Mouse (Mus musculus) C2C12 (cell line): ENCODE data around the gene Chrne. TPM values are rescaled to one million over a fixed set of nuclear protein-coding genes. Genes with fewer than 3 reads are reported as not detected.

Experiments
- H3K27me3 ChIP-seq: one replicate; pipeline ENCODE4 v1.6.1; 2011; ENCODE audit not compliant: control insufficient read depth, insufficient read depth, insufficient read length
- H3K36me3 ChIP-seq: one replicate; pipeline ENCODE4 v1.6.1; 2011; ENCODE audit not compliant: control insufficient read depth, insufficient read depth
- H3K4me3 ChIP-seq: one replicate; pipeline ENCODE4 v1.5.1; 2011; ENCODE audit warnings: mild to moderate bottlenecking, control low read depth; ENCODE audit not compliant: poor library complexity, insufficient read depth, severe bottlenecking
- H3K79me2 ChIP-seq: one replicate; pipeline ENCODE4 v1.6.1; 2011; ENCODE audit not compliant: control insufficient read depth, insufficient read depth
- H3K79me3 ChIP-seq: one replicate; pipeline ENCODE4 v1.6.1; 2011; ENCODE audit warnings: low read depth, control low read depth
- H3ac ChIP-seq: one replicate; pipeline ENCODE3; 2011; ENCODE audit warnings: low read depth; ENCODE audit not compliant: control insufficient read depth, insufficient read length
- CEBPB ChIP-seq: IDR thresholded peaks from one replicate; pipeline ENCODE4 v1.6.1; 2011; ENCODE audit warnings: low read depth, mild to moderate bottlenecking, control low read depth, moderate library complexity
- CTCF ChIP-seq: IDR thresholded peaks from one replicate; pipeline ENCODE4 v1.5.1; 2011; ENCODE audit not compliant: control insufficient read depth, insufficient read depth, insufficient read length
- FOSL1 ChIP-seq: IDR thresholded peaks from one replicate; pipeline ENCODE4 v1.8.0; 2011; ENCODE audit warnings: mild to moderate bottlenecking, low read length; ENCODE audit not compliant: poor library complexity, insufficient read depth, severe bottlenecking
- MAX ChIP-seq: IDR thresholded peaks from one replicate; pipeline ENCODE4 v1.6.1; 2011; ENCODE audit warnings: mild to moderate bottlenecking, control low read depth
- MYOD1 ChIP-seq: IDR thresholded peaks from one replicate; pipeline ENCODE4 v1.6.1; 2011; ENCODE audit warnings: low read depth; ENCODE audit not compliant: control insufficient read depth, insufficient read length
- MYOG ChIP-seq: IDR thresholded peaks from one replicate; pipeline ENCODE4 v1.6.1; 2011; ENCODE audit not compliant: control insufficient read depth, insufficient read length; ENCODE audit errors: extremely low read depth
- USF1 ChIP-seq: IDR thresholded peaks from one replicate; pipeline ENCODE4 v1.6.1; 2011; ENCODE audit warnings: low read depth, mild to moderate bottlenecking, control low read depth, moderate library complexity
- polyA plus RNA-seq: library from polyadenylated mRNA; unstranded; fragments of >200 nt; fragmentation: generic; extraction: Trizol; gene quantifications from one replicate; pipeline ENCODE4 v1.2.1, GENCODE M21; 2012; ENCODE audit warnings: missing spikeins

Gene Chrne
- polyA plus RNA-seq, 1 experiment, result 0.08 TPM

DNA sequence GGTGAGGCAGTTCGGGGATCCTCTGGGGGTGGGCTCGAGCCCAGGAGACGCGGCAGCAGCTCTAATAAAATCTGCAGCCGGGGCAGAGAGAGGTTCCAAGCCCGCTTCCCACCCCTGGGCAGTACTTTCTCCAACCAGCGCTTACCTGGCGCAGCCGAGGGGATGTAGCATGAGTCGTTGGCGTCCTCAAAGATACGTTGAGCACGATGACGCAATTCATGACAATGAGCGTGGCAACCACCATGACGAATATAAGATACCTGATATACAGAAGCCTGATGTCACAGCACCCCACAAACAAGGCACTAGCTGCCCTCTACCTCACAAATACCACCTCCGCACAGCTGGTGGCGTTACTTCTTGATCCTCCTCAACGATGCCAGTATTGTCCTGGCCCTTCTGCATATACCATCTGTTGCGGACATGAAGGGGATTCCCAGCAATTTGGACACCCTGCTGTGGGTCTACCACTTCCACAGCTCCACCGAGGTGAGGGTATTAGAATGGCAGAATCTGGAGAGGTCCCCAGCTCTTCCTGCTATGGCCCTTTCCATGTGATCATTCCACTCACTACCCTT lies 3.4 kb downstream of the Chrne start, which contains the start of gene 4930544D05Rik:
TSS of gene 4930544D05Rik (plus strand) at position 333 of the 578 bp plus-strand sequence.
- peaks cover 29% of the 10 kb centered on the region for H3K36me3 ChIP-seq
- H3K79me2 ChIP-seq, result no peaks in the 10 kb centered on the region
- H3K27me3 ChIP-seq, result no peaks in the 10 kb centered on the region
- TF ChIP-seq CEBPB, result peak; percentile 29
- no peak for TF ChIP-seq MYOD1
- no peak for TF ChIP-seq MAX
- H3ac ChIP-seq, result no peak within 1 kb of the TSS
- H3K79me3 ChIP-seq, result no peaks in the 10 kb centered on the region
- no peak within 1 kb of the TSS for H3K4me3 ChIP-seq

DNA sequence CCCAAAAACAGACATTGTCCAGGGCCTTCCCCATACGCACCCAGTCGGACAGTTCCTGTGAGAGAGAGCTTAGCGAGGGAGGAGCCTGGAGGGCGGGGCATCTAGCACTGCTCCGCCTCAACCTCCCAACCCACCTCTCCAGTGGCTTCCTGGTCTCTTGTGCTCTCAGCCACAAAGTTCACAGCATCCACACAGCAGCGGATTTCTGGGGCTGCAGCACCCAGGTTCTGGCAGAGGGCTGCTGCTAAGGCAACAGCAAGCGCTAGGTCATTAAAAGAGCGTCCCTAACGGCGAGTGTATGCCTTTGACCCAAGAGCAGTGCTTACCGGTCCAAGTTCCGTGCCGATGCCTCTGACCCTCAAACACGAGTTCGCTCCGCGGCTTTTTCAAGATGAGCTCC lies 3.9 kb downstream of the Chrne start:
- H3K4me3 ChIP-seq, result no peak overlapping the region
- no peaks in the 10 kb centered on the region for H3K27me3 ChIP-seq
- TF ChIP-seq USF1 (no peak), CTCF (no peak), MYOD1 (no peak), MAX (no peak), MYOG (no peak), CEBPB (no peak), FOSL1 (no peak)
- no peaks in the 10 kb centered on the region for H3K79me2 ChIP-seq
- H3ac ChIP-seq, result no peak overlapping the region
- H3K79me3 ChIP-seq, result no peaks in the 10 kb centered on the region
- H3K36me3 ChIP-seq, result peaks cover 34% of the 10 kb centered on the region

DNA sequence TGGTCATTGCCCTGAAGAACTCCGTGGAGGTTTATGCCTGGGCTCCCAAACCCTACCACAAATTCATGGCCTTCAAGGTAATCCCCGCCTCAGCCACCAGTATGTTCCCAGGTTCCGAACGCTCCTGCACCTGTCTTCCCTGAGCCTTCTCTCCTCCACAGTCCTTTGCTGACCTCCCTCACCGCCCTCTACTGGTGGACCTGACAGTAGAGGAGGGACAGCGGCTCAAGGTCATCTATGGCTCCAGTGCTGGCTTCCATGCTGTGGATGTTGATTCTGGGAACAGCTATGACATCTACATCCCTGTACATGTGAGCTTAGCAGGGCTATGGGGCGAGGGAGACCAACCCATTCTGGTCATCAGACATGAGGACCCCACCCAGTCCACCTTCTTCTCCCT lies 6.5 kb downstream of the Chrne start:
- Histone ChIP-seq H3ac (no peak overlapping the region), H3K79me3 (no peaks in the 10 kb centered on the region), H3K4me3 (no peak overlapping the region), H3K79me2 (no peaks in the 10 kb centered on the region), H3K36me3 (peaks cover 59% of the 10 kb centered on the region), H3K27me3 (no peaks in the 10 kb centered on the region)
- TF ChIP-seq CTCF, result peak; percentile 2
- no peak for TF ChIP-seq CEBPB

DNA sequence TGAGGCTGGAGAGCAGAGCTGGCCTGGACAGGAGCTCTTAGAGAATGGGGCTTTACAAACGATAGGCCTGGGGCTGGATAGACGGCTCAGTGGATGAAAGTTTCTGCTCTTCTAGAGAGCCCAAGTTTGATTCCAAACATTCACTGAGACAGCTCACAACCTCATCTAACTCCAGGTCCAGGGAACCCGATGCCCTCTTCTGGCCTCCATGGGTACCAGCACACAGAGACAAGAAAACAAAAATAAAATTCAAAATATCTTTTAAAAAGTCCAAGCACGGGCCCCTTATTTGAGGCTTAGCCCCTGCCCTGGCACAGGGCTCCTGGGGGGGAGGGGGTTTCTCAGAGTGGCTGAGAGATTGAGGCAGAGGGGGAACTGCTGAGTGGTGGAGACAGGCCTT lies 8.3 kb downstream of the Chrne start:
- Histone ChIP-seq H3K79me3 (no peaks in the 10 kb centered on the region), H3ac (no peak overlapping the region), H3K79me2 (no peaks in the 10 kb centered on the region), H3K4me3 (no peak overlapping the region), H3K27me3 (no peaks in the 10 kb centered on the region), H3K36me3 (peaks cover 74% of the 10 kb centered on the region)
- no peak for TF ChIP-seq CTCF
- no peak for TF ChIP-seq MYOD1
- TF ChIP-seq USF1, result no peak
- TF ChIP-seq MAX, result no peak
- no peak for TF ChIP-seq FOSL1
- no peak for TF ChIP-seq MYOG
- no peak for TF ChIP-seq CEBPB

DNA sequence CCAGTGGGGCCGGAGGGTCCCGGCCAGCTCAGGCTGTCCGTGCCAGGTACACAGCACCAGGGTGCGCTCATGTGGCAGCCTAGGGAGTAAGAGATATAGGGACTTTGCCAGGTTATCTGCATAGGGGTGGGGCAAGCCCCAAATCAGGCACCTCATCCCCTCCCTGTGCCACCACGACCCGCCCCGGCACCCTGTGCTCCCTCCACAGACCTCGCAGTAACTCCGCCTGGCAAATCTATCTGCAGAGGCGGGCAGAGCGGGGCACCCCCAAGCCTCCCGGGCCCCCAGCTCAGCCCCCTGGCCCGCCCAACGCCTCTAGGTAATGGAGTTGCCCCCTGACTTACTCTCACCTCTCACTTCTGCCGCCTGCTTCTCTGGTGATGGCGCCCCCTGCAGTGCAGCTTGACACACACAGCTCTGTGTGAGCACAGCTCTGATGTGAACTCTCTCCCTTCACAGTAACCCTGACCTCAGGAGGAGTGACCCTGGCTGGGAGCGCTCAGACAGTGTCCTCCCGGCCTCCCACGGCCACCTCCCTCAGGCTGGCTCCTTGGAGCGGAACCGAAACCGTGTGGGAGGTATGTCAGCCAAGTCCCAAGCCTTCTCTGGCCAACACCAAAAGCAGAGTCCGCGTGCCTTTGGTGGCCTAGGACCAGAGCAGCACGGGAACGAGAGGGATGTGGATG lies 10.5 kb downstream of the Chrne start:
- H3ac ChIP-seq, result no peak overlapping the region
- TF ChIP-seq CTCF (peak; percentile 32), FOSL1 (no peak)
- H3K4me3 ChIP-seq, result no peak overlapping the region

DNA sequence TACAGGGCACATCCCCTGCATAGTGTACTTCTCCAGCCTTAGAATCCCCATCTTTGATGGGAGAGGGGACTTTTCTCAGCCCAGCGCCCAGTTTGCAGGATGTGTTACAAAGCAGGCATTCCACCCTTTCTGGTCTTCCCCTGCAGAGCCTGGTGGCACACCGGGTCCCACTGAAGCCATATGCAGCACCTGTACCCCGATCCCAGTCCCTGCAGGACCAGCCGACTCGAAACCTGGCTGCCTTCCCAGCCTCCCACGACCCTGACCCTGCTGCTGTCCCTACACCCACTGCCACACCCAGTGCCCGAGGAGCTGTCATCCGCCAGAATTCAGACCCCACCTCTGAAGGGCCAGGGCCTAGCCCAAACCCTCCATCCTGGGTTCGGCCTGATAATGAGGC lies 11.4 kb downstream of the Chrne start:
- Histone ChIP-seq H3K36me3 (peaks cover 83% of the 10 kb centered on the region), H3K79me3 (no peaks in the 10 kb centered on the region), H3K79me2 (no peaks in the 10 kb centered on the region), H3K27me3 (no peaks in the 10 kb centered on the region), H3ac (no peak overlapping the region), H3K4me3 (no peak overlapping the region)
- no peak for TF ChIP-seq FOSL1

More for the DNA sequence above, 10.5 kb downstream of the Chrne start:
- peaks cover 91% of the 10 kb centered on the region for H3K36me3 ChIP-seq
- H3K79me3 ChIP-seq, result no peaks in the 10 kb centered on the region
- H3K27me3 ChIP-seq, result no peaks in the 10 kb centered on the region
- H3K79me2 ChIP-seq, result no peaks in the 10 kb centered on the region
